Mouse (Mus musculus) liver, embryonic 14.5 days (tissue): ENCODE measurements at regions not wholly inside any gene's neighbourhood (a gene's known extent, or its start where the extent isn't known, plus 50 kb on each side); places are given as distances from the start of the nearest gene placed in this dataset.

Experiments used
- ATAC-seq: fragments of 200-750 bp; cut with Nextera tagmentation; 2 replicates; pipeline ENCODE4 v1.8.0; 2017; ENCODE audit warnings: moderate number of reproducible peaks, mild to moderate bottlenecking, moderate library complexity; ENCODE audit not compliant: insufficient read depth
- DNase-seq, 3 experiments: peaks; one replicate each; pipeline ENCODE4 v3.0.0-alpha.2; 2012 to 2013; ENCODE audit warnings: low read depth in 3 of 3, low spot score in 3 of 3
- H3K27ac ChIP-seq: fragments of 300-500 bp; sonication (generic); 2 replicates; pipeline ENCODE4 v1.5.1; 2014; ENCODE audit warnings: moderate library complexity, mild to moderate bottlenecking, control low read depth, inconsistent platforms
- H3K27me3 ChIP-seq: fragments of 300-500 bp; sonication (generic); 2 replicates; pipeline ENCODE4 v1.6.1; 2014; ENCODE audit warnings: mild to moderate bottlenecking, low read length, moderate library complexity; ENCODE audit not compliant: control insufficient read depth, insufficient read depth
- H3K36me3 ChIP-seq: fragments of 300-500 bp; sonication (generic); replicated peaks from 2 replicates; pipeline ENCODE4 v1.6.1; 2014; ENCODE audit warnings: low read depth; ENCODE audit not compliant: control insufficient read depth, insufficient read depth
- H3K4me1 ChIP-seq, 2 experiments: fragments of 200-500 bp in 1 of 2; fragments of 300-500 bp in 1 of 2; sonication (generic) in 1 of 2; replicated peaks; 2 replicates each; pipeline ENCODE4 v1.6.1; 2012 to 2014; ENCODE audit warnings: antibody characterized with exemption in 1 of 2, inconsistent platforms in 1 of 2, low read length in 1 of 2; ENCODE audit not compliant: control insufficient read depth in 2 of 2, insufficient read depth in 2 of 2
- H3K4me2 ChIP-seq: fragments of 300-500 bp; sonication (generic); 2 replicates; pipeline ENCODE4 v1.6.1; 2014; ENCODE audit warnings: low read depth, mild to moderate bottlenecking, control low read depth, moderate library complexity
- H3K4me3 ChIP-seq, 2 experiments: fragments of 200-500 bp in 1 of 2; fragments of 300-500 bp in 1 of 2; sonication (generic) in 1 of 2; 2 replicates each; pipeline ENCODE4 v1.5.1; 2012 to 2014; ENCODE audit warnings: low read depth in 2 of 2, low read length in 2 of 2, mild to moderate bottlenecking in 2 of 2, control low read depth in 1 of 2, inconsistent platforms in 1 of 2, moderate library complexity in 1 of 2; ENCODE audit not compliant: insufficient read depth in 1 of 2
- H3K9ac ChIP-seq: fragments of 300-500 bp; sonication (generic); replicated peaks from 2 replicates; pipeline ENCODE4 v1.6.1; 2014; ENCODE audit warnings: mild to moderate bottlenecking, control low read depth, moderate library complexity
- H3K9me3 ChIP-seq: fragments of 300-500 bp; sonication (generic); 2 replicates; pipeline ENCODE4 v1.6.1; 2016; ENCODE audit warnings: low read length, mixed read lengths; ENCODE audit not compliant: control insufficient read depth
- CTCF ChIP-seq: IDR thresholded peaks from 2 replicates; pipeline ENCODE4 v1.5.1; 2016; ENCODE audit warnings: antibody characterized with exemption, low read depth, control low read depth
- EP300 ChIP-seq: IDR thresholded peaks from 2 replicates; pipeline ENCODE4 v1.6.1; 2016; ENCODE audit warnings: antibody characterized with exemption, low read depth
- WGBS: fragments of 180-500 bp; shearing (Covaris S2); extraction: QIAGEN DNeasy Blood & Tissue Kit; methylation state at CpG from one replicate; pipeline ENCODE4 v1.1.7; 2014; ENCODE audit not compliant: insufficient replicate concordance; 5-methylcytosine and 5-hydroxymethylcytosine counted together

GRCm38 (mm10) chr13:59196311-59196710 lies 388.7 kb downstream of the Agtpbp1 start:
- Histone ChIP-seq H3K4me3 (no peak overlapping the region), H3K4me2 (no peak overlapping the region), H3K4me1 (no peaks in the 10 kb centered on the region), H3K9ac (no peak overlapping the region), H3K9me3 (no peaks in the 10 kb centered on the region), H3K27me3 (no peaks in the 10 kb centered on the region), H3K36me3 (no peaks in the 10 kb centered on the region), H3K27ac (no peak overlapping the region)
- no peak for ATAC-seq
- no peak for TF ChIP-seq CTCF
- TF ChIP-seq EP300, result no peak
- 65% methylated on average over 5 of the region's 5 CpGs for WGBS
- DNase-seq, result no peak

DNA sequence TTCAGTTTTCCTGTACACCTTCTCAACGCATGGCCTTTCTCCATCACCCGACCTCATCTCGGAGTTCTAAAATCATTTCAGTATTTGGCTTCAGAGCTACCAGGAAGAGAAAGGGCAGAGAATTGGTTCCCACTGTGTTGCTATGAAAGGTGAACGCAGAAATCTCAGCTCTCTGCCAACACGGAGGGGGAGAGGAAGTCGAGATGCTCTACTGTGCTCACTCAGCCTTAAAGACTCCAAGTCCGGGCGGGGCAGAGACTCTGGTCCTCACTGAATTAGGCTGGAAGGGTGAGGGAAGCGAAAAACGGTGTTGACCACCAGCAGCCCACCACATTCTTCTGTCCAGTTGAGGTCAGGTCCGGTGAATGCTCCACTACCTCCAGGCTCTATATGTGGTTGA lies 382.1 kb downstream of the Ntrk2 start:
- no peaks in the 10 kb centered on the region for H3K27me3 ChIP-seq
- ATAC-seq, result no peak
- WGBS, result 72% methylated on average over 11 of the region's 11 CpGs
- H3K36me3 ChIP-seq, result no peaks in the 10 kb centered on the region
- TF ChIP-seq CTCF (no peak), EP300 (no peak)
- H3K27ac ChIP-seq, result no peak overlapping the region
- no peaks in the 10 kb centered on the region for H3K9me3 ChIP-seq
- H3K4me3 ChIP-seq, result no peak overlapping the region
- H3K4me1 ChIP-seq, result no peaks in the 10 kb centered on the region
- DNase-seq, result no peak
- no peak overlapping the region for H3K4me2 ChIP-seq
- H3K9ac ChIP-seq, result no peak overlapping the region
